Comparison of ENCODE assay signal across 9 mouse cellular contexts in genomic region chr1:119053872-119054354, GRCm38 (mm10). TPM values are rescaled to one million over a fixed set of nuclear protein-coding genes. Genes with fewer than 3 reads are reported as not detected.
DNase-seq lines count a peak whose midpoint lies in the region; ATAC-seq and TF ChIP-seq lines count a peak whose summit lies in the region.
"Had no signal": no experiment of that assay in that cellular context is flagged by ENCODE, and none has a peak within 500 bp of the region (broad histone marks: within the 10 kb centered on the region; RNA-seq: fewer than 3 reads in every experiment).

No protein-coding gene starts in this region.

- peaks cover 59% of the 10 kb centered on the region for H3K4me1 ChIP-seq in lung, embryonic 15.5 days
- 0 out of 2 replicates have a peak, but pooled peaks cover 2% of the 10 kb centered on the region for H3K4me1 ChIP-seq in midbrain, postnatal 0 days (ENCODE audit: insufficient read depth, low read length)

- ATAC-seq in lung, embryonic 15.5 days (ENCODE audit: borderline replicate concordance, extremely low read depth, low FRiP score, low TSS enrichment) = no peak
- ATAC-seq in midbrain, postnatal 0 days (ENCODE audit: low FRiP score) = peak; percentile 48
- no peak for ATAC-seq in megakaryocyte-erythroid progenitor cell, adult 5-6 weeks (replicated peaks; ENCODE audit: low FRiP score, low TSS enrichment, poor library complexity, severe bottlenecking)

- no peak for DNase-seq in lung, postnatal 14 days
- peak; percentile 65 for DNase-seq in embryo, embryonic 11.5 days (ENCODE audit: low read depth, low spot score)
- DNase-seq in gastrocnemius, postnatal 14 days = peak; percentile 36
- DNase-seq in kidney, postnatal 14 days = peak; percentile 21
- peak; percentile 52 for DNase-seq in midbrain, postnatal 0 days (ENCODE audit: low spot score)
- DNase-seq in layer of hippocampus, adult 18-20 months (ENCODE audit: low spot score in 2 of 2) = no peak

- H3K9me3 ChIP-seq in lung, embryonic 15.5 days = no peaks in the 10 kb centered on the region
- H3K9me3 ChIP-seq in midbrain, postnatal 0 days (ENCODE audit: low read length) = no peaks in the 10 kb centered on the region

- peak overlapping the region; percentile 55 for H3K4me3 ChIP-seq in lung, embryonic 15.5 days
- peak overlapping the region; percentile 45 for H3K4me3 ChIP-seq in midbrain, postnatal 0 days (ENCODE audit: low read depth, low read length)

- peak overlapping the region; percentile 89 for H3K4me2 ChIP-seq in lung, embryonic 15.5 days
- peak overlapping the region; percentile 98 for H3K4me2 ChIP-seq in midbrain, postnatal 0 days (ENCODE audit: low read depth, low read length, poor library complexity, severe bottlenecking)

- H3K27me3 ChIP-seq in lung, embryonic 15.5 days = peaks cover 61% of the 10 kb centered on the region
- H3K27me3 ChIP-seq in midbrain, postnatal 0 days (ENCODE audit: insufficient read depth, low read length) = peaks cover 23% of the 10 kb centered on the region

- peak overlapping the region; percentile 91 for H3K27ac ChIP-seq in lung, embryonic 15.5 days
- H3K27ac ChIP-seq in midbrain, postnatal 0 days (ENCODE audit: low read depth, low read length) = no peak overlapping the region

- under 1% methylated on average over 25 of the region's 25 CpGs for WGBS in lung, embryonic 15.5 days
- WGBS in midbrain, postnatal 0 days = 0% methylated on average over 25 of the region's 25 CpGs

- intact Hi-C loops in gastrocnemius, postnatal 14 days (cut with DNase I; ENCODE audit: low total_unique reads) = no loop called here

- no peaks in the 10 kb centered on the region for H3K36me3 ChIP-seq in lung, embryonic 15.5 days
- no peaks in the 10 kb centered on the region for H3K36me3 ChIP-seq in midbrain, postnatal 0 days (ENCODE audit: insufficient read depth, low read length)

- peak overlapping the region; percentile 53 for H3K9ac ChIP-seq in lung, embryonic 15.5 days
- H3K9ac ChIP-seq in midbrain, postnatal 0 days (replicated peaks; ENCODE audit: low read length, poor library complexity, severe bottlenecking) = peak overlapping the region; percentile 39; the same call in 1 of the 2 replicates

- TF ChIP-seq CTCF in midbrain, postnatal 0 days (IDR thresholded peaks at IDR 0.05) = no peak

RNA-seq across cellular contexts. Expression of gene Gli2, which starts 0.5 kb away (rescaled TPM):
- 7.5 and 8.6 TPM in 2 replicates for polyA plus RNA-seq in lung, embryonic 15.5 days (2015; fragmentation: Nextera tagmentation; extraction: Ambion mirVana)
- 1 to 10 TPM; 3.3 to 4.5 TPM for total RNA-seq in gastrocnemius, postnatal 14 days (2021)
- 3.3 and 4.7 TPM in 2 replicates for total RNA-seq in midbrain, postnatal 0 days (2014; rRNA removed)
- polyA plus RNA-seq in midbrain, postnatal 0 days (2015; fragmentation: Nextera tagmentation; extraction: Ambion mirVana) = 0.77 and 0.84 TPM in 2 replicates
- not detected in 2 replicates for total RNA-seq in megakaryocyte-erythroid progenitor cell, adult 5-6 weeks (2014; fragmentation: Nextera tagmentation)
- not detected in 2 replicates for total RNA-seq in megakaryocyte-erythroid progenitor cell, adult 5-6 weeks (2017)
- 1 to 10 TPM; 3.2 to 4.1 TPM for total RNA-seq in layer of hippocampus, adult 18-20 months (2021)
- total RNA-seq: common myeloid progenitor, adult 5-6 weeks had no signal

Comparison
In these comparisons a context has a peak if more than half of its experiments do, and no peak if none do; other contexts are left out.
1. DNase-seq: peak in embryo, embryonic 11.5 days (single experiment), gastrocnemius, postnatal 14 days (single experiment), kidney, postnatal 14 days (single experiment) and midbrain, postnatal 0 days (single experiment); none in lung, postnatal 14 days (single experiment) and layer of hippocampus, adult 18-20 months (0 of 2).